Mouse (Mus musculus): ENCODE data around the gene Rph3al. TPM values are rescaled to one million over a fixed set of nuclear protein-coding genes. Genes with fewer than 3 reads are reported as not detected.
A peak's percentile ranks its signal among the peaks of the same experiment; 100 is the strongest.

The Rph3al gene
- polyA plus RNA-seq, 1 experiment from 2014 or later = 1.5 TPM

- 1% methylated on average over 82 of the region's 90 CpGs for WGBS
- Histone ChIP-seq H3K9me3 (no peaks in the 10 kb centered on the region), H3K36me3 (no peaks in the 10 kb centered on the region), H3K4me3 (peak overlapping the region; percentile 69), H3K4me2 (replicated peaks) (peak overlapping the region; percentile 98), H3K9ac (replicated peaks) (peak overlapping the region; percentile 49), H3K27ac (replicated peaks) (no peak overlapping the region), H3K4me1 (peaks cover 30% of the 10 kb centered on the region), H3K27me3 (peaks cover 3% of the 10 kb centered on the region; the same call in 1 of the 2 replicates)
- ATAC-seq (replicated peaks) = peak; percentile 60
Measured at GRCm38 (mm10) chr11:75966401-75967372, 28.5 kb upstream of the Rph3al start.

- WGBS = 10% methylated on average over 28 of the region's 28 CpGs
- H3K4me1 ChIP-seq = peaks cover 30% of the 10 kb centered on the region
Measured at GRCm38 (mm10) chr11:75965674-75966400, 27.6 kb upstream of the Rph3al start.

GRCm38 (mm10) chr11:75964476-75964730 lies 26.2 kb upstream of the Rph3al start:
- Histone ChIP-seq H3K27me3 (peaks cover 3% of the 10 kb centered on the region; the same call in 1 of the 2 replicates), H3K4me1 (peaks cover 30% of the 10 kb centered on the region), H3K36me3 (no peaks in the 10 kb centered on the region), H3K4me2 (replicated peaks) (no peak overlapping the region), H3K9ac (replicated peaks) (no peak overlapping the region), H3K27ac (replicated peaks) (no peak overlapping the region), H3K4me3 (no peak overlapping the region), H3K9me3 (no peaks in the 10 kb centered on the region)
- WGBS = 17% methylated on average over 4 of the region's 4 CpGs
- no peak for ATAC-seq (replicated peaks)

More at GRCm38 (mm10) chr11:75965674-75966400, 27.6 kb upstream of the Rph3al start:
- no peaks in the 10 kb centered on the region for H3K9me3 ChIP-seq
- H3K27me3 ChIP-seq = peaks cover 3% of the 10 kb centered on the region; the same call in 1 of the 2 replicates
- peak overlapping the region; percentile 69 for H3K4me3 ChIP-seq
- H3K27ac ChIP-seq (replicated peaks) = no peak overlapping the region
- no peaks in the 10 kb centered on the region for H3K36me3 ChIP-seq
- ATAC-seq (replicated peaks) = no peak
- H3K4me2 ChIP-seq (replicated peaks) = peak overlapping the region; percentile 98
- peak overlapping the region; percentile 49; the same call in 1 of the 2 replicates for H3K9ac ChIP-seq (replicated peaks)

GRCm38 (mm10) chr11:75963730-75964475 lies 25.7 kb upstream of the Rph3al start:
- 16% methylated on average over 11 of the region's 11 CpGs for WGBS
- Histone ChIP-seq H3K4me1 (peaks cover 30% of the 10 kb centered on the region), H3K9ac (replicated peaks) (no peak overlapping the region), H3K27me3 (peaks cover 3% of the 10 kb centered on the region; the same call in 1 of the 2 replicates), H3K4me2 (replicated peaks) (no peak overlapping the region), H3K27ac (replicated peaks) (0 out of 2 replicates have a peak overlapping the region, but pooled peaks have one; percentile 0), H3K36me3 (no peaks in the 10 kb centered on the region), H3K9me3 (no peaks in the 10 kb centered on the region), H3K4me3 (no peak overlapping the region)
- ATAC-seq (replicated peaks) = no peak

GRCm38 (mm10) chr11:75961782-75962181 lies 23.6 kb upstream of the Rph3al start:
- H3K9ac ChIP-seq (replicated peaks) = no peak overlapping the region
- WGBS = 89% methylated on average over 7 of the region's 7 CpGs
- ATAC-seq (replicated peaks) = no peak
- H3K36me3 ChIP-seq = no peaks in the 10 kb centered on the region
- no peak overlapping the region for H3K4me2 ChIP-seq (replicated peaks)
- H3K4me1 ChIP-seq = peaks cover 25% of the 10 kb centered on the region
- H3K27me3 ChIP-seq = peaks cover 3% of the 10 kb centered on the region; the same call in 1 of the 2 replicates
- H3K9me3 ChIP-seq = no peaks in the 10 kb centered on the region
- no peak overlapping the region for H3K27ac ChIP-seq (replicated peaks)
- no peak overlapping the region for H3K4me3 ChIP-seq

GRCm38 (mm10) chr11:75957124-75957832 lies 19.0 kb upstream of the Rph3al start:
- no peak for ATAC-seq (replicated peaks)
- H3K4me3 ChIP-seq = no peak overlapping the region
- no peaks in the 10 kb centered on the region for H3K27me3 ChIP-seq
- H3K36me3 ChIP-seq = no peaks in the 10 kb centered on the region
- no peak overlapping the region for H3K4me2 ChIP-seq (replicated peaks)
- H3K9ac ChIP-seq (replicated peaks) = no peak overlapping the region
- no peaks in the 10 kb centered on the region for H3K9me3 ChIP-seq
- H3K4me1 ChIP-seq = no peaks in the 10 kb centered on the region
- H3K27ac ChIP-seq (replicated peaks) = no peak overlapping the region
- WGBS = 94% methylated on average over 17 of the region's 17 CpGs

- Histone ChIP-seq H3K4me3 (no peak overlapping the region), H3K27me3 (no peaks in the 10 kb centered on the region), H3K9me3 (no peaks in the 10 kb centered on the region), H3K4me1 (no peaks in the 10 kb centered on the region), H3K4me2 (replicated peaks) (no peak overlapping the region), H3K36me3 (no peaks in the 10 kb centered on the region), H3K9ac (replicated peaks) (no peak overlapping the region), H3K27ac (replicated peaks) (no peak overlapping the region)
- WGBS = 81% methylated on average over 8 of the region's 8 CpGs
- no peak for ATAC-seq (replicated peaks)
Measured at GRCm38 (mm10) chr11:75956651-75957050, 18.4 kb upstream of the Rph3al start.

- no peak overlapping the region for H3K9ac ChIP-seq (replicated peaks)
- H3K4me3 ChIP-seq = no peak overlapping the region
- WGBS = 94% methylated on average over 9 of the region's 9 CpGs
- no peaks in the 10 kb centered on the region for H3K4me1 ChIP-seq
- no peaks in the 10 kb centered on the region for H3K36me3 ChIP-seq
- H3K27me3 ChIP-seq = no peaks in the 10 kb centered on the region
- no peak overlapping the region for H3K27ac ChIP-seq (replicated peaks)
- H3K4me2 ChIP-seq (replicated peaks) = no peak overlapping the region
- H3K9me3 ChIP-seq = no peaks in the 10 kb centered on the region
- no peak for ATAC-seq (replicated peaks)
Measured at GRCm38 (mm10) chr11:75954896-75955295, 16.7 kb upstream of the Rph3al start.

- Histone ChIP-seq H3K36me3 (no peaks in the 10 kb centered on the region), H3K4me1 (0 out of 2 replicates have a peak, but pooled peaks cover 6% of the 10 kb centered on the region), H3K9me3 (no peaks in the 10 kb centered on the region), H3K4me2 (replicated peaks) (no peak overlapping the region), H3K27me3 (no peaks in the 10 kb centered on the region), H3K27ac (replicated peaks) (no peak overlapping the region), H3K4me3 (no peak overlapping the region), H3K9ac (replicated peaks) (no peak overlapping the region)
- WGBS = 82% methylated on average over 5 of the region's 5 CpGs
- ATAC-seq (replicated peaks) = no peak
Measured at GRCm38 (mm10) chr11:75951895-75952294, 13.7 kb upstream of the Rph3al start.

GRCm38 (mm10) chr11:75950459-75950858 lies 12.2 kb upstream of the Rph3al start:
- peaks cover 13% of the 10 kb centered on the region; the same call in 1 of the 2 replicates for H3K4me1 ChIP-seq
- H3K4me3 ChIP-seq = no peak overlapping the region
- no peaks in the 10 kb centered on the region for H3K27me3 ChIP-seq
- WGBS = 87% methylated on average over 3 of the region's 3 CpGs
- no peaks in the 10 kb centered on the region for H3K9me3 ChIP-seq
- ATAC-seq (replicated peaks) = no peak
- no peak overlapping the region for H3K9ac ChIP-seq (replicated peaks)
- H3K36me3 ChIP-seq = no peaks in the 10 kb centered on the region
- no peak overlapping the region for H3K4me2 ChIP-seq (replicated peaks)
- no peak overlapping the region for H3K27ac ChIP-seq (replicated peaks)

- no peak for ATAC-seq (replicated peaks)
- H3K4me3 ChIP-seq = no peak overlapping the region
- no peak overlapping the region for H3K27ac ChIP-seq (replicated peaks)
Measured at GRCm38 (mm10) chr11:75948789-75949188, 10.6 kb upstream of the Rph3al start.

More at GRCm38 (mm10) chr11:75948789-75949188, 10.6 kb upstream of the Rph3al start:
- Histone ChIP-seq H3K36me3 (no peaks in the 10 kb centered on the region), H3K4me1 (peaks cover 13% of the 10 kb centered on the region; the same call in 1 of the 2 replicates), H3K9ac (replicated peaks) (no peak overlapping the region), H3K27me3 (no peaks in the 10 kb centered on the region), H3K4me2 (replicated peaks) (no peak overlapping the region), H3K9me3 (no peaks in the 10 kb centered on the region)
- WGBS = 44% methylated on average over 3 of the region's 3 CpGs
